Mouse (Mus musculus) cerebellum, adult 9-10 months (tissue): ENCODE data around the gene Zfp978.
"Not testable (repeated sequence)": the region's sequence is repeated elsewhere in the genome, so short reads cannot be mapped to it uniquely, and the experiment has no call there.

ENCODE experiments used
- DNase-seq: peaks from one replicate; pipeline ENCODE4 v3.0.0; 2022

Zfp978 gene

DNA sequence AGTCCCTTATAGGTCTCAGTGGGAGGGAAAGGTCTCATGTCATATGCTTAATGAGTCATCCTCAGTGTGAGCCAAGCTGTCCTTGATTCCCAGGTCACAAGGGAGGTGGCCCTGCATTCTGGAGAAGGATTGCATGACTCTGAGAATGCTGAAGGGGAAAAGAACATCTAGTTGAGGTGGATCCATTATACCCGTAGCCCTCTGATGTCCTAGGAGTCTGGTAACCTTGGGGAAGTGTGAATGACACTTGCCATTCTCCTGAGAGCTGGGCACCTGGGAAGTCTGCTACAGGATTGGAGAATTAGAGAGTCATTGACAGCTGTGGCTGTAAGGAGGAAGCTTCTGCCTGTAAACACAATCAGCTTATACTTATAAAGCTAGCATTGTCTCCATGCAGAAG is 55.3 kb downstream of the Zfp978 start:
- not testable (repeated sequence) for DNase-seq

DNA sequence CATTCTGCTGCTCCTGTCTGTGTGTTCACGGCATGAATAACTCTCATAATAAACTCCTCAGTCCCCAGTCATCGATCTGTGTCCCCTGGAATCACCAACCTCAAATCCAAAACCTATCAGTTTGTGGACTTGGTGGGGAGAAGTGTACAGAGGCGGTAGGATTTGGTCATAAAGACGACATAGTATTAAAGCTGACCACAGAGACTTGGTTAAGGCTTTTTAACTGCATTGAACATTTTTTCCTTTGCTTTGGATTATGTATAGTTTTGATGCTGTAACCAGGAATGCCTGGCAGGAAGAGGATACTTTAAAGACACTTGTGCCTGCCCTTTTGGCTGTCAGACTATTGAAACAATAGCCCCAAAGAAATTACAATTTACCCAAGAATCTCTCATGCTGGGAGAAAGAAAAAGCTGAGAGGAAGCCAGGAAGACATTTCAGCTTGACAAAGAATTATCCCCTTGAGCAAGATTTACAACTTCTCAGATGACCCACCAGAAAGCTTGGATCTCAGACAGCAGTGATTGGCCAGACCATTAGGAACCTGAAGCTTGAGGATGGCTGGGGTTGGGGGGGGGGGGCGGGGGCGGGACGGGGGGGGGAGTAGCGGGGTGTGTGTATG is 56.2 kb downstream of the Zfp978 start:
- no peak for DNase-seq

DNA sequence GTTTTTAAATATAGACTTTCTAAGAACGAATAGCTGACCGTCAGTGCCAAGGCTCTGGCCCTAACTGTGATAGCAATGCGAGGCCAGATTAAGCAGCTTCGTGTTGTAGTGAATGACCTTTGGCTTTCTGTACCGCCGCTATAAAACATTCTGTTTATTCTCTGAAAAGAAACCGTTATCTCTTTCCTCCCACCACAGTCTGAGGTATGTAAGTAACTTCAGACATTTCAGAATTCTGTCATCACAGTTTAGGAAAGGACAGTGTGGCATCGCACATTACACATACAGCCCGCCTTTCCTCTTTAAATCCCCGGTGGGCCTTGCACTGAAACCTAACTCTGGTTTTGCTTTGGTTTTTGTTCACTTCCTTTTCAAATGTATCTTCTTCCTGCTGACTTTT is 56.8 kb downstream of the Zfp978 start:
- DNase-seq = no peak

DNA sequence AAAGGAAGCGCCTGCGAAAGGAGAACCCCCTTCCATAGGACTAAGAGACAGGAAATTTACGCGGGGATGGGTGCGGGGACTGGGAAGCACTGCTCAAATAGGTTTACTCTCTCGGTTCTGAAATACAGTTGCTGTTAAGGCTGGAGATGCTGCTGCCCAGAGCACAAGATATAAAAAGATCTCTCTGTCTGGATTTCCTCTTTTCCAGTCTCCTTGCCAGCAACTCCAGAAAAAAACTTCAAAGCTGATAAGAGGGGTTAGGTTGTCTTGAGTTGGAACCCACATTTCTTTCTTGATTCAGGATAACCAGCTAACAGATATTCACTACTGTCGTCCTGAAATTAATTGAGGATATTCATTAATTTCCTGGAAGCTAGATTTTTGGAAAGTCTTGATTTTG is 57.2 kb downstream of the Zfp978 start:
- DNase-seq = not testable (repeated sequence)

DNA sequence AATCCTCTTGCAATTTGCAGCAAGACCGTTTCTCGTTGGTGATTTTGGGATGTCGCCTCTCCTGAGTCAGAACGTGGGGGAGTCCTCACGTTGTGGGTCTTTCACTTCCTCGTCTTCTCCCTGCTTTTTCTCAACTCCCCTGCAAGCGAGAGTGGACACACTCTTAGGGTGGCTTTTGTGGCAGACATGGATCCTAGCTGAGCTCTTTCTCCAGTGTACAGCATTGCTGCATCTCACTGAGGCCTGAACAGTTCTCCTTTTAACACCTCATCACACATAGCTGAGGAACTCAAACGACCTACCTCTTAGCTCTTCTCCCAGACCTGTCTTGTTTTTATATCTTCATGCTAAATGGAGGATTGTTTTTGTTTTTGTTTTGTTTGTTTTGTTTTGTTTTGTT is 58.1 kb downstream of the Zfp978 start:
- DNase-seq = not testable (repeated sequence)

DNA sequence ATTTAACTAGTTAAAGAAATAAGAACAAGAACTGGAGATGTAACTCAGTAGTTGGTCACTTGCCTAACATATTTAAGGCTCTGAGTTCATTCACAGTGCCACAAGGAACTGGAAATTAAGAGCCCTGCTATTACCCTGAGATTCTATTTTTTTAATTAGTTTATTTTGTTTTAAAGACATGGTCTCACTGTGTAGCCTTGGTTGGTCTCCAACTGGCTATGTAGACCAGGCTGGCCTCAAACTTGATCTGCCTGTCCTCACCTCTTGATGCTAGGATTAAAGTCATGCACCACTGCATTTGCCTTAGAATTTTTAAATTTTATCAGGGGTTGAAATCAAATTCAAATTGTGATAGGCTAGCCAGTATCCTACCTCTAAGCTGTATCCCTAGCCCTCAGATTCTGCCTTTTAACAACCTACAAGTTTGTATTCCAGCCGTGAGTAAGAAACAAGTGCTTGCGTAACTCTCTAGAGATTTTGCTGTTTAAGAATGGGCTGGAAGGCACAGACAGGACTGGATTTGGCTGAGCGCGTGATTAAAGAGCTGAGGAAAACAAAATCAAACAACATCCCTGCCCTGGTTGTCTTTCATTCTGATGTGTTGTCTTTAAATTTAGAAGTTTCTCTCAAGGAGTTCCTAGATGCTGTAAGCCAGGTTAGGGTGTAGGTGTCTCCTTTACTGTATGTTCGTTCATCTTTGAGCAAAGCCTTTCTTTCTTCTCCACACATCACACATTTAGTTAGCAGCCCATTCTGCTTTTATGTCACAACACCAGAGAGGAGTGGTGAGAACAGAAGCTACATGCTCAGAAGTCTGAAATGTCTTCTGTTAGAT is 58.9 kb downstream of the Zfp978 start:
- DNase-seq = not testable (repeated sequence)

DNA sequence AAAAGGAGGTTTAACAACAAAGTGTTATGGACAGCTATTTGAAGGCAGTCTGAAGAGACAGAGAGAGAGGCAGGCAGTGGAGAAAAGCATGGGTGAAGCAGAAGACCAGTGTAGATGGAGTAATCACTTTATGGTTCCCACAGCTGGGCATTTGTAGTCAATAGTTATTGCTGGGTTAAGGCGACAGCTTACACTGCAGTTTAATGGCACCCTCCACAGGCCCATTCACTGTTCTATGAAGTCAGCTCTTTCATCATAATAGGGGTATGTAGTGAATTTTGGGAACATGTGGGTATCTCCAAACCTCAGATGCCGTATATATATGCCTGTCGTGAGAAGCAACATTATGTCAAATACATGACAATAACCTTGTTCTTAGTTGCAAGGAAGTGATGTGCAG is 59.7 kb downstream of the Zfp978 start:
- no peak for DNase-seq

DNA sequence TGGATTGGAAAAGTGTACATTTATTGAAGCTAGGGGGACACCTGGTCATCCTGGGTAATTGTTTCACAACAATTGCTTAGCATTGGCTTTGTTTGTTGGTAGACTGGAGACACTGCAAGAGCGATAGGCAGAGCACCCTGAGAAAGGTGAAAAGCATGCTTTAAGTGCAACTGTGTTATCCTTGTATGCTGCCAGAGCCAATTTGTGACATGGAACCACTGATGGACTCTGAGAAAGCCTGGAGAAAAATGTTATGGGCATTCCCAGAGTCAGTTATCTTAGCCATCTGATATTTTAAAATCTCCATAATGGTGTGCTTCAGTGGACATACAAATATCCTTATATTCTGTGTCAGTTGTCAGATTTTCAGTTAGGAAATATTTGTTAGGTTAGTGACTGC is 60.2 kb downstream of the Zfp978 start:
- DNase-seq = not testable (repeated sequence)

DNA sequence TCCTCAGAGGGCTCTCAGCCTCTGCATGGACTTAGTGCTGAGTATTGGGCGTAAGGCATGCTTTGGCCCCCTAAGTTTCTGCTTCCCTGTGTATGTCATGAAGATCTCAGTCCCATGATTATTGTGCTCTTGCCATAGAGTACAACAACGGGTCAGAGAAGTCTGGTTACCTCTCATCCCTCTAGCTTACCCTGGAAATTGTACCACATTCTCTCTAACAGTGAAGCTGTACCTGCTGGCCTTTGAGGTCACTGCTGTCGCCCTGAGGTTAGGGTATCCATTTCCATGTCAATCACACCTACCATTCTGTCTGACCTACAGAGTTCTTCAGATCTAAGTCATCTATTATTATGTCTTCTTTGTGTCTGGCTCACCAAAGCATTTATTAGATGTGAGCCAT is 62.0 kb downstream of the Zfp978 start:
- no peak for DNase-seq

DNA sequence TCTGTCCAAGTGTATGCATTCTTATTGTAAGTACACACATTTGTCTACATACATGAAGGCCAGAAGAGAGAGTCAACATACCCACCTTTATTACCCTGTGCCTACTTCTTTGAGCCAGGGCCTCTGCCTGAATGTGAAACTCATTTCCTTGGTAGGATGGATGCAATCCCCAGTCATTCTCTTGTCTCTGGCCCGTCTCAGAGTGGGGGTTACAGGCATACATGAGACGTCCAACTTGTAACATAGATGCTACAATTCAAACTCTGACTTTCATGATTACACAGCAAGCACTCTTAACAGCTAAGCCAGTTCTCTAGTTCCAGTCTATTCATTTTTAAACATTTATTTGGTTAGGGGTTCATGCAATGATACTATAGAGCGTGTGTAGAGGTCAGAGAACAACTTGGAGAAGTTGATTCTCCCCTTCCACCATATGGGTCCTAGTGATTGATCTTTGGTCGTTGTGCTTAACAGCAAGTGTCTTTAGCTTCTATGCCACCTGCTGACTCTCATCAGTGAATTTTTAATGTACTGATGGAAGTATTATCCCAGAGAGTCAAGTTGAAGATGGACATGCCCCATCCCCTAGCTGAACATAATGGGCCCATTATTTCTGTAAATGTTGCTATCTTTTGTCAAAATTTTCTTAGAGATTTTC is 62.7 kb downstream of the Zfp978 start:
- no peak for DNase-seq

DNA sequence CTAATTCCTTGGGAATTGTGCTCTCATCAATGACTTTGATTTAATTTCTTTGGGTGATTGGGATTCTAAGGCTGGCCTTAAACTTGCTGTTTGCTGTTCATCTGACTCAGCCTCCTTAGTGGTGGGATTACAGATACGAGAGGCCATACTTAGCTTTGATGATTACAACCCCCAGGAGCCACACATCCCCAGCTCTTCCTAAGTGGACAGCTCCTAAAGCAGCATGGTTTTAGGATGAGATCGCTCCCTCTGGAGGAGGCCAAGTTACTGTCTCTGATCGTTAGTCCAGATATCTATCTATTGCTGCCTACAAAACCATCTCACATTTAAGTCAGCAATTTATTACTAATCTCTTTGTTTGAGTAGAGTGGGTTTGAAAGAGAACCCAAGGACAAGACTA is 63.3 kb downstream of the Zfp978 start:
- DNase-seq = not testable (repeated sequence)

DNA sequence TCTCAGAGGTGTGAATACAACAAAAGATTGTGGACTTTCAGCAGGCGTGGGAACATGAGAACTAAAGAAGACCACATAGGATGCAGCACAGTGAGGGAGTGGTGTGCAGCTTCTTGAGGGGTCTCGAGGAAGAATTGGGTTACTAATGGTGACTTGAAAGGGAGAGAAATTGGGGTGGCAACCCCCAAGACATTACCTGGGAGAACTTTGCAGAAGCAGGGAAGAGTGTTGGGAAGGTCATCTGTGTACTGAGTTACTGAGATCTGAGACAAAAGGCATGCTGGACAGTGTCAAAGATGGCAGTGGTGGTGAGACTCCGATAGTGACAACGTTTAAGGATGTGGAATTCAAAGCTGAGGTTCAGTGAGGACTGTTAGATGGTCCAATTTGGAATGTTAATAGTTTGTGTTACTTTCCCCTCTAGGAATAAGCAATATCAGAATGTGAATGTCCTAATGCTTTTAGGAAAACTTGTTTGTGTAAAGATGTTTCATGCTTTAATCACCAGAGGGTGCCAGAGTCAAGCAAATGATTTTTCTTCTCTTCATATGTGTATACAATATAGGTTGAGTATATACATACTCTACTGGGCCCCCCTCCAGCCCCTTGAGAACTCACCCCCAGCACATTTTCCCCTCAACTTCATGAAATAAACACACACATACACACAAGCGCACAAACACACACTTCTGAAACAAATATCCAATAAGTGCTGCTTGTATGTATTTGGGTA is 64.7 kb downstream of the Zfp978 start:
- not testable (repeated sequence) for DNase-seq

DNA sequence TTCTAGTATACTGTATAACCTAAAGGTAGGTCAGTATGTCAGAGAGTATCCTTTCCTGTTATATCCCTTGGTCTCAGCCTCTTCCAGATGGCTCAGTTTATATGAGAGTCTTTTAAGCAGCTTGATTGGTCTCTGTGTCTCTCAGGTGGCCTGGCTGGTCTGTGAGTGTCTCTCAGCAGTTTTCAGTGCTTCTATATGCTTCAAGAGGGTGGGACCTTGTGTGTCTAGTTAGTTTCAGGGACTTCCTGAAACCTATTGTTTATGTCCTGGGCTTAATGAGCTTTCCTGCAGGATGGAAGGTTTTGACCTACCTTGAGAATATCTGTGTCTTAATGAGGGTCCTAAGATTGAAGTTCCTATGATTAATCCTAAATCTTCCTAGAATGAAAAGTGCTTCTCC is 69.5 kb downstream of the Zfp978 start:
- no peak for DNase-seq

DNA sequence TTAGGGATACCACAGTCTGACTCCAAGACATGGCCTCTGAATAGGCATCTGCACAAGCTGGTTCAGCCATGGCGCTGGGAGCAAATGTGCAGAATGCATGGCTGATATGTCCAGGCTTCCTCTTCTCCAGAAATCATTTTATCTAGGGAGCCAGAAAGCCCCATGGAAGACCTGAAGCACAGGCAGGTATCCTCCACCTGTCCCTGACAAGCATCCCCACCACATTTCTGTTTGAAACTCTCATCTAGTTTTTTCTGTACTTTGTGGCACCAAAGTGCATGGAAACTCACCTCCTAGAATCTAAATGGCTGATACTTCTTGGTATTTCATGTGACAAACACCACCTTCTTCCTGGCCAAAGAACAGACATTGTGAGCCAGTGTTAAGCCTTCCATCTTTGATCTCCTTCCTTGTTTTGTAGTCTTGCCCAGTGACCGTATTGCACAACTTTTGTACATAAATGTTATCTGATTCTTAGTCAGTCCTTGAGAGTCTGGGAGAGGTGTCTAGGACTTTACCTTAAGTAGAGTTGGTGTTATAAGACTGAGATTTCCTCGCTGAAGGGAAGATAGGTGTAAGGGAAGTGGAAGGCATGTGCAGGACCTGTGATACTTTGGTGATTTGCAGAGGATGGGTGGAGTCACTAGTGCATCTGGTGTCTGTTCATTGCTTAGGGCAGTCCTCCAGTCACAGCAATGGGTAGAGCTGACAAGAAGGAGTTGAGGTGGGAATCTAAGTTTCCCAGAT is 70.8 kb downstream of the Zfp978 start:
- DNase-seq = not testable (repeated sequence)

DNA sequence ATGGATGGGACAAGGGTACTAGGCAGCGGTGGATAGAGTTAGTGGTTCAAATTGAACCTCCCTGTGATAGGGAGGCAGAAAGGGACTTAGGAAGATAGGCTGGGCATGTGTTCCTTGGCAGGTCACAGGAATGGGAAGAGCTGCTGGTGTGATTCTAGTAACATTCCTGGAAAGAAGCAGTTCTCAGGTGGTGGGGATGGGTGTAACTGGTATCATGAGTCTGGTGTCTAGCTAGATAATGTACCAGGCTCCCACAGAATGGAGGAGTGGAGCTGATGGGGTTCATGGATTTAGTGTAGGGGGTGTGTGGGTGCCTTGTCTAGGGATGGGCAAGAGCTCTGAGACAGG is 71.3 kb downstream of the Zfp978 start:
- no peak for DNase-seq

DNA sequence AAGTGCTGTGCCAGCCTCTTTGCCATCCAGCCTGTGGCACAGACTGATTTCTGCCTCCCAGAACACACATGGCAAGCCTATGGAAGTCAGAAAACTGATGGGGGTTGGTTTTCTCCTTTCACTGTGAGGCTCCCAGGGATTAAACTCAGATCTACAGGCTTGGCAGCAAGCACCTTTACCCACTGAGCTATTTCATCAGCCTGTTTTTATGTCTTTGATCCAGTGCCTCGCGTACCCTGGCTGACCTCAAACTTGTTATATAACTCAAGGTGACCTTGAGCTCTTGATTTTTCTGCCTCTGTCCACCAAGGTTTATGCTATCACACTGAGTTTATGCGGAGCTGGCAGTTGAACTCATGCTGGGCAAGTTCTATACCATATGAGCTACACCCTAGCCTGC is 71.9 kb downstream of the Zfp978 start:
- no peak for DNase-seq

DNA sequence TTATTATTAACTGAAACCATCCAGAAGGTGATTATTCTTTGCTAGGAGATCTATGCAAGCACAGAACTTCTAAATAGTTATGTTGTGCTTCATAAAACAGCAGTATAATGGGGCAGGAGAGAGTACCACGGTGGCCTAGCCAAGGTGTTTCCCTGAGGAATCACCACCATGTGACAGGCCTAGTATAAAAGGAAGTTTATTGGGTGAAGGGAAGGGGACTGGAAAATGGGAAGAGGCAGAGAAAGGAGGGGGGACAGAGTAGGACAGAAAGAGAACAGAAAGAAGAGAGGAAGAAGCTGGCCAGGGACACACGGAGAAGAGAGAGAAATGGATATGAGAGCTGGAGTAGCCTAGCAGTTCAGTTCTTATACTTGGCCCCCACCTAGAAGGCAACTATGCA is 72.8 kb downstream of the Zfp978 start:
- DNase-seq = no peak
